Mouse (Mus musculus): ENCODE results near the gene Dach2.
"Not testable (repeated sequence)": the region's sequence is repeated elsewhere in the genome, so short reads cannot be mapped to it uniquely, and the experiment has no call there.

The Dach2 gene

DNA sequence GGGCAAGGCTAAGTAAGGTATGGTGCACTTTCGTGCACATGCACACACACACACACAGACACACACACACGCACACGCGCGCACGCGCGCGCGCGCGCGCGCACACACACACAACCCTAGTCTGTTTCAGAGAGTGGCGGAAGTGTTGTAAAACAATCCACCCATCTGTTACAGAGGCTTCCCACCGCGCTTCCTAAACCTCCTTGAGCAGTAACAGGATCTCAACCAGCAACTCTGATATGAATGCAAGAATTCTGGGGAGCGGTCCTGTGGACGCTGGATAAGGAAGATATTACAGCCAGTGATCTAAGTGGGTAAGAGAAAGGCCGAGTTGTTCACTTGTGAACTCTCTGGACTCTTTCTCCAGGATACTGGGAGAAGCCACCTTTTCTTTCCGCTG, at the start of gene Dach2:
Gene Dach2 (plus strand): TSS at position 107 of the 400 bp plus-strand sequence.
- DNase-seq (ENCODE audit: low spot score): no peak

DNA sequence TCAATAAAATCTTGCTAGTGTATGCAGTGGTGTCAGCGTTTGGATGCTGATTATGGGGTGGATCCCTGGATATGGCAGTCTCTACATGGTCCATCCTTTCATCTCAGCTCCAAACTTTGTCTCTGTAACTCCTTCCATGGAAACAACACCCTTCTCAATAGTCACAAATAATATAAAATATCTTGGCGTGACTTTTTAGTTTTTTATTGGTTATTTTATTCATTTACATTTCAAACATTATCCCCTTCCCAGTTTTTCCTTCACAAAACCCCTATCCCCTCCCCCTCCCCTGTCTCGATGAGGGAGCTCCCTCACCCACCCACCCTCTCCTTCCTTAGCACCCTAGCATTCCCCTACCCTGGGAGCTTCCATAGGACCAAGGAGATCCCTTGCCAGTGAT, 44.9 kb upstream of the Dach2 start:
- DNase-seq (ENCODE audit: low spot score): not testable (repeated sequence)

DNA sequence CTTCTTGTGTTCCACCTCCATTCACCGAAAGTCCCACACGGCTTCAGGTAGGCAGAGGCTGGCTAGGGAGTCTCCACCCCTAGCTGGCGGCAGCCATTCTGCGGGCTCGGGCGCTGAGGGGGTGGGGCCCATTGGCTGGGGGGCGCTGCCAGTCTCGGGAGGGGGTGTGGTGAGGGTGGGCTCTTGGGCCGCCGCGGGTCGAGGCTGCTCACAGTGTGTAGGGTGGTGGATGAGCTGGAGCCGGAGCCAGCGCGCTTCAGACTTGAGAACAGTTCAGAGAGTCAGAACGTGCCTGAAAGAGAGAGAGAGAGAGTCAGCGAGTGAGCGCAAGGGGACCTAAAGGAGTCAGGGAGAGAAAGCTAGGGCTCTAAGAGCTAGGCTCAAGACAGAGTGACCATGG, 721 bp downstream of the Dach2 start:
- no peak for DNase-seq (ENCODE audit: low spot score)

DNA sequence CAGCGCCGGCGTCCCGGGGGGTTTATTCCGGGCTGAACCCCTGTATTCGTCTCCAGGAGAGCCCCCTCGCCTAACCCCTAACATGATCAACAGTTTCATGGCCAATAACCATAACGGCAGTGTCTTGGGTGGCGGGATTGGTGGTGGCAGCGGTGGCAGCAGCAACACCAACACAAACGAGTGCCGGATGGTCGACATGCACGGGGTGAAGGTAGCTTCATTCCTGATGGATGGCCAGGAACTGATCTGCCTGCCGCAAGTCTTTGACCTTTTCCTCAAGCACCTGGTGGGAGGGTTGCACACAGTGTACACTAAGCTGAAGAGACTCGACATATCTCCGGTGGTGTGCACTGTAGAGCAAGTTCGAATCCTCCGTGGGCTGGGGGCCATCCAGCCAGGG, 1.2 kb downstream of the Dach2 start:
- no peak for DNase-seq (ENCODE audit: low spot score)

DNA sequence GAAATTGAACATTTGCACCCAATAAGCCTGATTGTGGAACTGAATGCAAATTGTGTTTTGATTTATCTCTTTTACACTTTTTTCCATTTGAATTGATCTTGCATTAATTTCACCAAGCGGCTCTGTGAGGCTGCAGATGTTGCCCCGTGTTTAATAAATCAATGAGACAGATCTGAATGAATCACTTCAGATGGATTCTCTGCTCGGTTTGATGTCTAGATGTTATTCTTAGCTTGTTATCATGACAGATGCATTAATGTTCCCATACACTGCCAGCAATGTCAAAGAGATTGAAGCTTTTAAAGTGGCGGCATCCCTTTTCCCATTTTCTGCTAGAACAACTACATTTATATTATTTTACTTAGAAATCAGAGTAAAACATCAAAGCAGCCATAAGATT, 7.0 kb downstream of the Dach2 start:
- DNase-seq (ENCODE audit: low spot score): no peak

DNA sequence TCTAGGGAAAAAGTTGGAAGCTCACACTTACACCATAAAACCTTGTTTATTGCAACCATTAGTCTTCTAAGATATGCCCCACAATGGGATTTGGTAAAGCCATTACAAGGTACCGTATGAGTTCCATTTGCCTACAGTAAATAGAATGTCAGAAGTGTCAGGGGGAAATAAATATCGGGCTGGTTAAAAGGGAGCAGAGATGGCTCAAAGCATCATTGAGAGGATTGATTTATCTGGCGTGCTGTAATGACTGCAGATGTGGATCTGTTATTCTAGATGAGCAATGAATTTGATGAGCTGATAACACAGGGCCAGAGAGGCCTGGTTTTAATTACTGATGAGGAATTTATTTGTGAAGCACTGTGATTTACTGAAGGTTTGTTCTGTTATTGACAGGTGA, 40.8 kb downstream of the Dach2 start:
- DNase-seq (ENCODE audit: low spot score): no peak

DNA sequence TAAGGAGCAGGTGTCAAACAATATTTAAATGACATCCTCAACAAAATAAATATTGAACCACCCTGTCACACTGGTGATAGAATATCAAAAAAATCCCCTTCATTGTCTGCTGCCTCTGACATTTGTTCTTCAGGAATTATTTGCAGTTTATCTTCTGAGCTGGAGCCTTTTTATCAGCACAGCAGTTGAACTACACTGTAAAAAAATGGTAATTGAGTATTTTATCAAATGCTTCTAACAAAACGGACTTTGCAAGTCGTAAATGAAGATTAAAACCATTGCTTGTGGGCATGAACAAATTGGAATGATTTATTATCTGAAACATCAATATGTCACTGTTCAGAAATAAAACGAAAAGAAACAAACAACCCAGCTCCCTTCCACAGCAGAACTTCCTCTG, 97.1 kb downstream of the Dach2 start:
- no peak for DNase-seq (ENCODE audit: low spot score)

DNA sequence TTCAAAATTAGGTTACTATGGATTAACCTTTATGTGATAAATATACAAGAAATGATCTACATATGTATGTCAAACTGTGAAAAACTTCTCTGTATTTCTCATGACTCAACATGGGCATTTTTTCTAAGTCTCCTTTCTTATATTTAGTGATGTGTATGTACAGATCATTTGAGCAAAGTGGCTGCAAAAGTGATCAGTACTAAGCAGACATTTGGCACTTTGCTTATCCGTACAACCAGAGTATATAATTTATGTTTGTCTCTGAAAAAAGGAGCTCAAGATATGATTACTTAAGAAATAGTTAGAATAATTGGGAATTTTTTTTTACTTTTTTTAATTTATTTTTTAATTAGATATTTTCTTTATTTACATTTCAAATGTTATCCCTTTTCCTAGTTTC, 111.4 kb downstream of the Dach2 start:
- no peak for DNase-seq (ENCODE audit: low spot score)

DNA sequence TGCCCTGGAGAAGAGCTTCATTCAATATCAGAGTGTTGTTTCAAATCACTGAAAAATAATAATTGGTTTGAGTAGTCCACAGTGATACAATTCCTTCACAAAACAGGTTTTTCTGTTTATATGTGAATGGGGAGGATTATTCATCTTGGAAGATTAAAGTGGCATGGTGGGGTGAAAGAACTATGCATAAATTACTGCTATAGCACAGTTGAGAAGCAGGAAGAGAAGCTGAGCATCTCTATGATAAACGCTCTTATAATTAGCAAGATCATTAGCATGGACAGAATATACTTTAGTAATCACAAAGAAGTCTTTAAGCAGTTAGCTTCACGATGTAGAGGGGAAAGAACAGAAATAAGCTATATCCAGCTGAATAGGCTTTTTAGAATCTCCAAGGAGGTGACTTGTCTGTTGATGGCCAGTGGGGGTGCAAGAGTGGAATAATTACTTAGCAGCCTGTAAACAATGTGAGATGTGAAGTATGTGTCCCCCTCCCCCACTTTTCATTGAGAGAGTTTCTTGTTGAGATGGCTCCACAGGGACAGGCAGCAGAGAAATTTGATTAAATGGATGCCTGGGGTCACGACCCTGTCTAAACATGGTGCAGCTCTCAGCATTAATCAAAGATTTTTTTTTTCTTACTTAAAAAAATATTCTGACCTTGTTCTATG, 124.3 kb downstream of the Dach2 start:
- no peak for DNase-seq (ENCODE audit: low spot score)

DNA sequence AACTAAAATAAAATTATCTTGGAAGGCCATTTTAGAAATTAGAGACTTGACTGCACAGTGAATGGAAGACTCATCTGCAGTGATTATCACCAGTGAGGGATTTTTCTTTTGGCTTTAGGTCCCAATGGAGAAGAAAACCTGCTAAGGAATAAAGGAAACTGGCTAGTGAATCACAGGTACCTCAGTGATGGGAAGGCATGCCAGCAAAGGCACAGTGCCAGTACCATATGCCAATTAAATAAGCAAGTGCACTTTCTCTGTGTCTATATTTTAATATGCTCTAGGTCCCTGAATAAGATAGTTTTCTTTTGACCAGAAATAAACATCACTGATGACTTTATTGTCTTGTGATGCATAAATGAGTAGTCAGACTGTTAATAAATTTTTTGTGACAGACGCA, 184.8 kb downstream of the Dach2 start:
- DNase-seq (ENCODE audit: low spot score): no peak

DNA sequence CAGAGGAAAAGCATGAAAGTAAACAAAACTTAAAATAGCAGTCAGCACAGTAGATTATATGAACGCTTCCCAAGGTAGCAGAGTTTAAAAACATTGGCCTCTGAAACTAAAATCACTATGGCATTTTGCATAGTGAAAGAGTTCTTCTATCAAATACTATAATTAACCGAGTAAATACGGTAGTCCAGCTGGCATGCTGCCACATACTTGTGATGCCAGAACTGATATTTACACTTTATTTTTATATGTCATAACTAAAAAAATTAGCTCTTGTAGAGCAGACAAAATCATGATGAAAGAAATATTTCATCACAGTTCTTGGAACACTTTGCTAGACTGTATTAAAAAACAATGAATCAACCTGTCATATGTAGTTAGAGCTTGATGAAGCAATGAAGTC, 247.8 kb downstream of the Dach2 start:
- peak; percentile 6 for DNase-seq (ENCODE audit: low spot score)

DNA sequence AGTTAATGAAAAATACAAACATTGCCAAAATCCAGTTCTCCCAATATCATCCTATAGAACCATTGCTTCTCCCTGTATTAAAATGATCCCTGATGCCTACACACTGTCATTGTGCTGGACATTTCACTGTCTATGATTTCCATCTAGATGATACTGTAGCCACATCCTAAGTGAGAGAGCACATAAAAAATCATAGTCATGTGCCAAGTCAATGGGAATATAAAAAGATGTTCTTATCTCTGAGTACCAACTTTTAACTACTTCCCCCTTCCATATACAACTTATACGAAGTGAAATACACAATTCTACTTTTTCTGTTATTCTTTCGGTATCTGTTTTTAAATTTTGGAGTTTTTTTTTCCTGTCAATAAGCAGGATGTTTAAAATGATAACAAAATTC, 266.6 kb downstream of the Dach2 start:
- no peak for DNase-seq (ENCODE audit: low spot score)

DNA sequence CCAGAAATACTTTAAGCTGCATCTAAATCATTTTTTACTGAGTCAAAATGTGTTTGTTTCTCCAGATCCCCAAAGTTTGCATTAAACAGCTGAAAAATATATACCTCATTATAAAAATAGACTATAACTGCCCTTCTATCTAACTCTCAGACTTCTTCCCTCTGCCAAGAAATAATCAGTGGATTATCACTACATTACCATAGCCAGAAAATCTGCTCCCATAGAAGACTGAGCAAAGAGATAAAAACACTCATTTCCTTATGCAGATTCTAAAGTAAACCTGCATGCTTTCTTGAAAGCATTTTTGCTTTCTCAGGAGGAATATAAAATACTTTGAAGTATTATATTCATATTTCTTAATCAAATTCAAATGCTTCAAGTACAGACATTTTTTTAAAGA, 368.8 kb downstream of the Dach2 start:
- no peak for DNase-seq (ENCODE audit: low spot score)

DNA sequence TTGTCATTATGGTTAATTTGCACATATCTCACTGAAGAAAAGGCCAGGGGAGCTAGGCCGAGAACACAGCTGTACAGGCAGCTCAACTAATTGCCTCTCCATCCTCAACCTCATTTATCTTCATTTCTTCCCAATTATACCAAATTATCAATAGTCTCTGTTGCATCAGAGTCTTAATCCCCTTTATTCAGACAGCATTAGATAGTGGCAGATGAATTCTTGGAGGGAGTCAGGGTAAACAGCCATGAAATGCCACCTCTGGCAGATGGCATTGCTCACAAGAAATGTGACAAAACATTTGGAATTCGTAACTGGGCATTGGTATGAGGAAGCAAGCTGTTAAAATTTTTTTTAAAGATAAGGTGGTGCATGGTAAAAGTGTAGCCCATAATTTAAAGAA, 389.9 kb downstream of the Dach2 start:
- DNase-seq (ENCODE audit: low spot score): no peak

DNA sequence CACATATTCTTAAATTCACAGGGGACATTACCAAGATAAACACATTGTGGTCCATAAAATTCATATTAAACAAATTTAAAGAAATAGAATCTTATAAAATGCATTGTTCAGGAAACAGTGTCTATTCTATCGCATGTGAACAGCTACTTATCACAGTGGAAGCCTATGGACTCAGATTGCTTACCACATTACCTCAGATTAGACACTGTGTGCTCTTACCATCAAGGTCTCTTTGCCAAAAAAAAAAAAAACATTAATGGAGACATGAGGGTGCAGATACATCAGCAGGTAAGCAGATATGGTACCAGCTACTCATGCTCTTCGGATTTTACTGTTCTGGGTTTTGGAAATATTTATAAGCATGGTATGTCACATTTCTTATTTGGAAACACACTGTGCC, 415.1 kb downstream of the Dach2 start:
- DNase-seq (ENCODE audit: low spot score): no peak

DNA sequence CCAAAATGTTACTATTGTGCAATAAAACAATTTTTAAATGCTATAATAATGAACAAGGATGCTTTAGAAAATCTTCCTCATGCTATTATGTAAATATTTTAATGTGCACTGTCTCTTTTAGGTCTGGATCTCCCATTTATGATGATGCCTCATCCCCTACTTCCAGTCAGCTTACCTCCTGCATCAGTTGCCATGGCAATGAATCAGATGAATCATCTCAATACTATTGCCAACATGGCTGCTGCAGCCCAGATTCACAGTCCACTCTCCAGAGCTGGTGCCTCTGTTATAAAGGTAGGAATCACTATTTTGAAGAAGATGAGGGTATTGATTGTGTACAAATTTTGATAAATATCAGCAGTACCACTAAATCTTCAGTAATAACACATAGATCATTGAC, 426.8 kb downstream of the Dach2 start:
- DNase-seq (ENCODE audit: low spot score): no peak

DNA sequence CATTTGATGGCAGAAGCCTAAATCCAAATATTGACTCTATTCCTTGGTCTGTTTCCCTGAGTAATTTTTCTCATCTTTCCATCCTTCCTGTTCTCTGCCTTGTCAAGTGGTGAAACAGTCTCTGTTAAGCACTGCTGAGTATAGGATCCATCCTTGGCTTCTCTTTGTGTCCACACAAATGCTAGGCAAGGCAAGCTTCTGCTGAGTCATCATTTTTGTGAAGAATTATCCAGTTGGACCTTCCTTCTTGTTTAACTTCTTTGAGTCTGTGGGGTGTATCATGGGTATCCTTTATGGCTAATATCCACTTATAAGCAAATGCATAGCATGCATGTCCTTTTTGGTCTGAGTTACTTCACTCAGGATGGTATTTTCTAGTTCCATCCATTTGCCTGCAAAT, 449.8 kb downstream of the Dach2 start:
- DNase-seq (ENCODE audit: low spot score): no peak

DNA sequence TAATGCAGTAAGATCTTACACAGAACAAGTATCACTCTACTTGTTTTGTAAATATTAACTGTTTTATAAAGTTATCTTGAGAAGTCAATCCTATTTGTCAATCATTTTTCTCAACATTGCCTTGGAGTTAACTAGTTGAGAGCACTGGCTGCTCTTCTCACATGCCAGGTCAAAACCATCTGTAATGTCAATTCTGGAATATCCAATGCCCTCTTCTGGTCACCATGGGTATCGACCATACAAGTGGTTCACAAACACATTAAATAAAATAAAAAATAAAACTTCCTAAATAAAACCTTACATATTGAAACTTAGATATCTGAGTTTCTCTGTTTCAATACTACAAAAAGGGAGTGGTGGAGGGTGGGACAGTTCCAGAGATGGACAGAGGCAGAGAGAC, 495.0 kb downstream of the Dach2 start:
- peak; percentile 2 for DNase-seq (ENCODE audit: low spot score)

DNA sequence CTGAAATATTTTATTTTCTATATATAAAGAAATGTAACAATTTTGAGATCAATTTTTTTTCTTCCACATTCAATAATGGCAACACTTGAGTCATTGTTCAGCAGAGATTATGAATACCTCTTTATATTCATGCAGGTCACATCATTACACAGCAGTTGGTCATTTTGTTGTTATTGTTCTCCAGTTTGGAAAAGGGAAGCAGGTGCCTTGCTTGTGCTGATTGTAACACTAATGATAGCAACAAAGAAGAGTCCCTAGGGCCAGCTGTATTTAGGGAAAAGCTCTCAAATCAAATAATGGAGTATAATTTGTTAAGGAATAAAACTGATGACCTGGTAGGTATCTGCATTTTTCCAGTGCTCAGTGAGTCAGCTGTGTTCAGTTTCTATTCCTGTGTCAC, 513.1 kb downstream of the Dach2 start:
- no peak for DNase-seq (ENCODE audit: low spot score)

DNA sequence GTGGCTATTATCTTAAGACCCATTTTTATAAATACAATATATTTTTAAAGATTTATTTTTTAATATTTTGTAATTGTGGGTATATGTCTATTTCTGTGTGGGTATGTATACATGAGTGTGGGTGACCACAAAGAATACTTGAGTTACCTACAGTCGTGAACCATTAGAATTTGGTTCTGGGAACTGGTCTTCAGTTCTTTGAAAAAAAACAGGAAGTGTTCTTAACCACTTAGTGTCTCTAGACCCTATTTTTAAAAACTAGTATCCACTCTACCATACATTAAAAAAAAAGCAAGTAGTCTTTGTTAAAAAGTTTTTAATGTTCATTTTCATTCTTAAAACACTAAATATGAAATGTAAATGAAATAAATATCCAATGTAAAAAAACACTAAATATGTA, 529.5 kb downstream of the Dach2 start:
- DNase-seq (ENCODE audit: low spot score): no peak

DNA sequence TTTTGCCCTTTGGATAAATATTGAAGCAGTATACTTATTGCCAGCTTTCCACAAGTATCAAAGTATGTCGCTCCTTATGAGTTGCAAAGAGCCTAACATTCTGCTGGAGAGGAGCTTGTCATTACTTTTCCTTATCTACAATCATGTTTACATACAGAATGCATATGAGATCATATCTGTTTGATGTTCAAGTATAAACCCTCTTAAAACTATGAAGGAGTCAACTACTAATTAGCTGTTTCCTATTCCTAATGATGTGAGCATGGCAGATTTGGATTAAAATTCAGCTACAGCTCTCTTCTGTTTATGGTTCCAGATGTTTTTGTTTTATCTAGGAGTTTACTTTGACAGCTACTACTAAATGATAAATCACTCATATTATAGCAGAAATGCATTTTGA, 535.8 kb downstream of the Dach2 start:
- DNase-seq (ENCODE audit: low spot score): no peak

DNA sequence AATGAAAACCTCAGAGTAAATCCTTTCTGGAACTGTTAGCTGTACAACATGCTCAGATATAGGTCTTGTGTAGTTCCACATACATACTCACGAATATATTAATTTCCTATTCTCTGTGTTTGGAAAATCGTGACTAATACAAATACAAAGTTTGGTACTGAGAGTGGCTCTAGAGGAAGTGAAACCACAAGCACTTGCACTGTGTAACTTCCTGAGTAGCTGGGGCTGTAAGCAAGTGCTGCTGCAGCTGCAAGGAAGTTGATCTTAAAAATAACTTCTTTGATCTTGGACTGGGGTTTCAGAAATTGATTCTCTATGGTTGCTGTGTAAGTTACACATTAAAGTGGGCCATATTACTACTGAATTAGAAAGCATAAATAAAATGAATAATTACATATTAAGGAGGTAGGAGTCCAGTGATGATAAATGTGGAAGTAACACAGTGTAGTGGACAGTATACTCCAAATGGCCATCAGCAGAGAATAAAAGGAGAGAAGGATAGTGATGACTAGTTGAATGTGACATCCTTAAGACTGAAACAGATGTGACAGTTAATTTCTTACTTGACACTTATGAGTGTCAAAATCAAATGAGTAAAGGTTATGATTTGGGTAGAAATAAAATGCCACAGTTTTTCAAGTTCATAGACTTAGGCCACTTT, 570.7 kb downstream of the Dach2 start:
- DNase-seq (ENCODE audit: low spot score): no peak

Data from adipocyte (in vitro differentiated cells).